Mouse (Mus musculus): ENCODE data around the gene Hoxc11. TPM values are rescaled to one million over a fixed set of nuclear protein-coding genes. Genes with fewer than 3 reads are reported as not detected.

The Hoxc11 gene
- total RNA-seq, 1 experiment from 2014 or later = not detected

- ATAC-seq (replicated peaks; ENCODE audit: low read depth, poor library complexity, severe bottlenecking) = no peak
Observed at GRCm38 (mm10) chr15:102934897-102935296, 19.3 kb upstream of the Hoxc11 start.

GRCm38 (mm10) chr15:102936279-102936972 is 17.8 kb upstream of the Hoxc11 start, which contains the start of gene Hoxc12:
Gene Hoxc12 (plus strand): TSS chr15:102936757.
- no peak for ATAC-seq (replicated peaks; ENCODE audit: low read depth, poor library complexity, severe bottlenecking)

- no peak for ATAC-seq (replicated peaks; ENCODE audit: low read depth, poor library complexity, severe bottlenecking)
Observed at GRCm38 (mm10) chr15:102937036-102937666, 17.1 kb upstream of the Hoxc11 start.

GRCm38 (mm10) chr15:102939256-102940155 is 14.7 kb upstream of the Hoxc11 start:
- ATAC-seq (replicated peaks; ENCODE audit: low read depth, poor library complexity, severe bottlenecking) = no peak

- no peak for ATAC-seq (replicated peaks; ENCODE audit: low read depth, poor library complexity, severe bottlenecking)
Observed at GRCm38 (mm10) chr15:102942739-102943467, 11.3 kb upstream of the Hoxc11 start.

- ATAC-seq (replicated peaks; ENCODE audit: low read depth, poor library complexity, severe bottlenecking) = no peak
Observed at GRCm38 (mm10) chr15:102943468-102943813, 10.8 kb upstream of the Hoxc11 start.

GRCm38 (mm10) chr15:102945185-102946077 is 8.8 kb upstream of the Hoxc11 start:
- no peak for ATAC-seq (replicated peaks; ENCODE audit: low read depth, poor library complexity, severe bottlenecking)

- no peak for ATAC-seq (replicated peaks; ENCODE audit: low read depth, poor library complexity, severe bottlenecking)
Observed at GRCm38 (mm10) chr15:102947276-102947675, 7.0 kb upstream of the Hoxc11 start.

GRCm38 (mm10) chr15:102948842-102949241 is 5.4 kb upstream of the Hoxc11 start:
- no peak for ATAC-seq (replicated peaks; ENCODE audit: low read depth, poor library complexity, severe bottlenecking)

- ATAC-seq (replicated peaks; ENCODE audit: low read depth, poor library complexity, severe bottlenecking) = no peak
Observed at GRCm38 (mm10) chr15:102949696-102950095, 4.5 kb upstream of the Hoxc11 start.

- no peak for ATAC-seq (replicated peaks; ENCODE audit: low read depth, poor library complexity, severe bottlenecking)
Observed at GRCm38 (mm10) chr15:102950877-102951276, 3.4 kb upstream of the Hoxc11 start.

- no peak for ATAC-seq (replicated peaks; ENCODE audit: low read depth, poor library complexity, severe bottlenecking)
Observed at GRCm38 (mm10) chr15:102953561-102953960, 666 bp upstream of the Hoxc11 start.

- no peak for ATAC-seq (replicated peaks; ENCODE audit: low read depth, poor library complexity, severe bottlenecking)
Observed at GRCm38 (mm10) chr15:102955007-102955382, 768 bp downstream of the Hoxc11 start.

- no peak for ATAC-seq (replicated peaks; ENCODE audit: low read depth, poor library complexity, severe bottlenecking)
Observed at GRCm38 (mm10) chr15:102955833-102956640, 1.8 kb downstream of the Hoxc11 start.

GRCm38 (mm10) chr15:102956906-102957305 is 2.7 kb downstream of the Hoxc11 start:
- ATAC-seq (replicated peaks; ENCODE audit: low read depth, poor library complexity, severe bottlenecking) = no peak

- no peak for ATAC-seq (replicated peaks; ENCODE audit: low read depth, poor library complexity, severe bottlenecking)
Observed at GRCm38 (mm10) chr15:102959663-102960191, 5.5 kb downstream of the Hoxc11 start.

- no peak for ATAC-seq (replicated peaks; ENCODE audit: low read depth, poor library complexity, severe bottlenecking)
Observed at GRCm38 (mm10) chr15:102961728-102962127, 7.5 kb downstream of the Hoxc11 start.

GRCm38 (mm10) chr15:102962492-102962891 is 8.3 kb downstream of the Hoxc11 start:
- ATAC-seq (replicated peaks; ENCODE audit: low read depth, poor library complexity, severe bottlenecking) = no peak

All from common myeloid progenitor, adult 5-6 weeks (primary cell).